Mouse (Mus musculus) hindbrain, embryonic 13.5 days (tissue): ENCODE data around the gene Dennd6b. TPM values are rescaled to one million over a fixed set of nuclear protein-coding genes. Genes with fewer than 3 reads are reported as not detected.

Experiments used
- ATAC-seq: fragments of 200-750 bp; cut with Nextera tagmentation; 2 replicates; pipeline ENCODE4 v1.8.0; 2017; ENCODE audit warnings: moderate TSS enrichment; ENCODE audit not compliant: low FRiP score
- H3K27ac ChIP-seq: fragments of 300-500 bp; sonication (generic); 2 replicates; pipeline ENCODE4 v1.5.1; 2015; ENCODE audit warnings: inconsistent platforms, mild to moderate bottlenecking, moderate library complexity
- H3K27me3 ChIP-seq: fragments of 300-500 bp; sonication (generic); 2 replicates; pipeline ENCODE4 v1.6.1; 2015; ENCODE audit warnings: mild to moderate bottlenecking, inconsistent platforms
- H3K36me3 ChIP-seq: fragments of 300-500 bp; sonication (generic); 2 replicates; pipeline ENCODE4 v1.6.1; 2015; ENCODE audit warnings: mild to moderate bottlenecking, inconsistent platforms
- H3K4me1 ChIP-seq: fragments of 300-500 bp; sonication (generic); replicated peaks from 2 replicates; pipeline ENCODE4 v1.6.1; 2015; ENCODE audit warnings: inconsistent platforms
- H3K4me2 ChIP-seq: fragments of 300-500 bp; sonication (generic); 2 replicates; pipeline ENCODE4 v1.6.1; 2015; ENCODE audit warnings: inconsistent platforms, mild to moderate bottlenecking, moderate library complexity
- H3K4me3 ChIP-seq: fragments of 300-500 bp; sonication (generic); 2 replicates; pipeline ENCODE4 v1.5.1; 2015; ENCODE audit warnings: mild to moderate bottlenecking, inconsistent platforms
- H3K9ac ChIP-seq: fragments of 300-500 bp; sonication (generic); 2 replicates; pipeline ENCODE4 v1.6.1; 2015; ENCODE audit warnings: mild to moderate bottlenecking, inconsistent platforms
- H3K9me3 ChIP-seq: fragments of 300-500 bp; sonication (generic); 2 replicates; pipeline ENCODE4 v1.6.1; 2016; ENCODE audit warnings: inconsistent platforms
- WGBS: fragments of 180-500 bp; shearing (Covaris S2); methylation state at CpG from one replicate; pipeline ENCODE4 v1.1.7; 2015; 5-methylcytosine and 5-hydroxymethylcytosine counted together
- polyA plus RNA-seq: library from polyadenylated mRNA; unstranded; fragments of >200 nt; fragmentation: Nextera tagmentation; extraction: Ambion mirVana; gene quantifications from 2 replicates; pipeline ENCODE4 v1.2.1, GENCODE M21; 2015

The Dennd6b gene
- polyA plus RNA-seq, 1 experiment from 2014 or later: 75.1 TPM

DNA sequence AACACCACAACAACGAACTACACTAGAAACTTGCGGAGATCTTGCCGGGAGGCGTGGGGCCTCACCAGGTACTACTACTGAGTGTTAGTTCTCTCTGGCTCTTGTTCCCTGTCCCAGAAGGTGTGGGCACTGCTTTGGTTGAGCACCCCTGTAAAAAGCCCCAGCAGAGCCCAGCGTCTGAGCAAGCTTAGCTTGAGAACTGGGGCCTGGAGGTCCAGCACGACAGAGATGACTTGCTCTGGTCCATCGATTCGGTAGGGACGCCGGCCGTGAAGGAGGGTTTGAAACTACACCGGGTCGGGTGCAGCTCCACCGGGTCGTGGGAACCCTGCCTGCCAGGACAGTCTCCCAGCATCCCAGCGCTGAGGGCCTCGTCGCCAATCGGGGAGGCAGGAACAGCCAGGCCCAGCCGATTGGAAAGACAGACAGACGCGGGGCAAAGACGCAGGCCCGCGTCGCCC lies 16.2 kb downstream of the Dennd6b start:
- Histone ChIP-seq H3K4me1 (peaks cover 85% of the 10 kb centered on the region), H3K27me3 (no peaks in the 10 kb centered on the region)
- WGBS: 0% methylated on average over 18 of the region's 26 CpGs

GRCm38 (mm10) chr15:89179630-89179964 lies 16.7 kb downstream of the Dennd6b start:
- ATAC-seq: no peak

More for the DNA sequence above, 16.2 kb downstream of the Dennd6b start:
- Histone ChIP-seq H3K9ac (peak overlapping the region; percentile 97), H3K36me3 (peaks cover 8% of the 10 kb centered on the region), H3K27ac (peak overlapping the region; percentile 96), H3K4me2 (peak overlapping the region; percentile 97), H3K4me3 (peak overlapping the region; percentile 86), H3K9me3 (no peaks in the 10 kb centered on the region)
- no peak; the same call in 1 of the 2 replicates for ATAC-seq

GRCm38 (mm10) chr15:89178954-89179629 lies 17.2 kb downstream of the Dennd6b start:
- peaks cover 87% of the 10 kb centered on the region for H3K4me1 ChIP-seq
- H3K9ac ChIP-seq: peak overlapping the region; percentile 97
- peak overlapping the region; percentile 86 for H3K4me3 ChIP-seq
- H3K27ac ChIP-seq: peak overlapping the region; percentile 96
- ATAC-seq: no peak
- no peaks in the 10 kb centered on the region for H3K9me3 ChIP-seq
- peak overlapping the region; percentile 97 for H3K4me2 ChIP-seq
- WGBS: 3% methylated on average over 16 of the region's 16 CpGs
- 0 out of 2 replicates have a peak, but pooled peaks cover 3% of the 10 kb centered on the region for H3K27me3 ChIP-seq
- H3K36me3 ChIP-seq: no peaks in the 10 kb centered on the region

More at GRCm38 (mm10) chr15:89179630-89179964, 16.7 kb downstream of the Dennd6b start:
- H3K36me3 ChIP-seq: peaks cover 3% of the 10 kb centered on the region
- H3K4me2 ChIP-seq: peak overlapping the region; percentile 97
- H3K4me1 ChIP-seq: peaks cover 87% of the 10 kb centered on the region
- 0 out of 2 replicates have a peak, but pooled peaks cover 3% of the 10 kb centered on the region for H3K27me3 ChIP-seq
- WGBS: 2% methylated on average over 6 of the region's 6 CpGs
- peak overlapping the region; percentile 97 for H3K9ac ChIP-seq
- peak overlapping the region; percentile 86 for H3K4me3 ChIP-seq
- H3K9me3 ChIP-seq: no peaks in the 10 kb centered on the region
- peak overlapping the region; percentile 96 for H3K27ac ChIP-seq

DNA sequence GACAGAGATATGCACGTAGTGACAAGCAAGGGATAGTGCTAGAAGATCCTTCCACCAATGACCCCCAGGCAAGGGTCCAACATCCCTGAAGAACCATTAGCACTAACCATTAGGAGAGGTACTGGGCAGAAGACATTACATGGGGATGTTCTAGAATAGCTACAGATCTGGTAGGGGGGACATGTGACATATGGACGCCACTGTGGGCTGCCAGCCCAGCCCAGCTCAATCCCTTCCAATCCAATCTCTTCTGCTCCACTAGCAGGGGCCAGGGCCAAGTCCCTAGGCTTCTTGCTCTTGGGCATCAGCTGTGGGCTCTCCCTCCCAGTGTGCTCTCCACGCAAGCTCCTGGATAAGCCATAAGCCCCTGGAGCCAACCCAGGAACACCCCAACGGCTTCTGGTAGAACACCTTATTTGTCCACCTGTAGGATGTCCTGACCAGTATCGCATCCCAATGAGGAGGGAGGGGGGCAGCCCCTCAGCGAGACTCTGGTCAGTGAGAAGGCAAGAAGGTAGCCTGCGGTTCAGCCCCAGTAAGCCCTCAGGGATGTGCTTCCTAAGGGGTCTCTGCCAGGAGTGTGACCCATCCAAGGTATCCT lies 17.9 kb downstream of the Dennd6b start:
- no peaks in the 10 kb centered on the region for H3K36me3 ChIP-seq
- 0 out of 2 replicates have a peak, but pooled peaks cover 3% of the 10 kb centered on the region for H3K27me3 ChIP-seq
- peak overlapping the region; percentile 97 for H3K4me2 ChIP-seq
- peak overlapping the region; percentile 97 for H3K9ac ChIP-seq
- H3K9me3 ChIP-seq: no peaks in the 10 kb centered on the region
- H3K27ac ChIP-seq: peak overlapping the region; percentile 96
- peak overlapping the region; percentile 86 for H3K4me3 ChIP-seq
- WGBS: 76% methylated on average over 7 of the region's 7 CpGs
- ATAC-seq: no peak
- peaks cover 88% of the 10 kb centered on the region for H3K4me1 ChIP-seq

DNA sequence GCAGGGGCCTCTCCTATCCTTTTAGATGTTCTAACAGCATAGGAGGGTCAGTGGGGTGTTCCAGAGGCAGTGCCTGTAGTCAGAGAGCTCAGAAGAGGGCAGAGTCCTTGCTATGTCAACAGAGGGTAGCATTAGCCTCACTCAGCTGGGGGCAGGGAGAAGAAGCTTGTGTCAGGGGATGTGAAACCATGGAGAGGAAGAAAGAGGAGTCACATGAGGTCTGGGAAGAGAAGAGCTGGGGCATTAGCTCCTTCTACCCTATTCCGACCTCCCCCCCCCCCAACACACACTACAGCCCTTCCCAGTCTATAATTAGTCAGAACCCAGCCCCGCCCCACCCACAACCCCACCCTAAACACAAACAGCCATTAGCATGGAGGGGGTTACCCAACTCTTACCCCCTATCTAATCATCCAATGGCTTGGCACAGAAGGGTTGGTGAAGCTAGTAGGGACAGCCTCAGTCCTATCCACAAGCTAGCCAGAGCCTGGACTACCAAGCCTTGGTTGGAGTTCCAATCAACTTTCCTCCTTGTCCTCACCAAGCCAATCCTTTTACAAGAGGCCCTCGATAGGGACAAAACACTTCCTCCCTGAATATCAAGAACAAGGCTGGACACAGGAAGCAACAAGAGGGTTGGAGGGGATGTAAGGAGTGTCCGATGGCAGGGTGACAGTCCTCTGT lies 18.6 kb downstream of the Dennd6b start:
- no peak for ATAC-seq
- Histone ChIP-seq H3K9me3 (no peaks in the 10 kb centered on the region), H3K4me1 (peaks cover 89% of the 10 kb centered on the region), H3K27ac (peak overlapping the region; percentile 66), H3K36me3 (no peaks in the 10 kb centered on the region), H3K27me3 (0 out of 2 replicates have a peak, but pooled peaks cover 3% of the 10 kb centered on the region), H3K4me3 (peak overlapping the region; percentile 86; the same call in 1 of the 2 replicates), H3K9ac (peak overlapping the region; percentile 61), H3K4me2 (peak overlapping the region; percentile 97)
- WGBS: 78% methylated on average over 4 of the region's 4 CpGs

DNA sequence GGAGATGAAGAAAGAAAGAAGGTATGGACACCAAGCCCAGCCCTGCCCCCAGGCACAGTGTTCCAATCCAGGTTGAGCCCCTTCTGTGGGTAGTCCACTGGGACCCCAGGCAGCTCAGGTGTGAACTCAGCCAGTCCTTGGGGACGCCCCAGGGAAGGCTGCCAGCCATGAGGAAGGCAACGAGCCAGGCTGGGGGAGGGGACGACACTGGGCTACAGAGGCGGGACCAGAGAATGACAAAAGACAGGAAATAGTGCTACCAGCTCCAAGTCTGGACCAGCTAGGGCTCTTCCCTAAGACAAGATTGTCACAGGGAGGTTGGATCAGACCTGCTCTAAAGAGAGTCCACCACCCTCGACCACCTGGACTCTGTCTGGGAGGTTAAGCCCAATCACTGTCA lies 19.2 kb downstream of the Dennd6b start:
- Histone ChIP-seq H3K27me3 (0 out of 2 replicates have a peak, but pooled peaks cover 3% of the 10 kb centered on the region), H3K9me3 (no peaks in the 10 kb centered on the region), H3K9ac (peak overlapping the region; percentile 61), H3K27ac (peak overlapping the region; percentile 66), H3K4me2 (peak overlapping the region; percentile 97), H3K4me3 (peak overlapping the region; percentile 11), H3K36me3 (no peaks in the 10 kb centered on the region), H3K4me1 (peaks cover 89% of the 10 kb centered on the region)
- 13% methylated on average over 5 of the region's 5 CpGs for WGBS
- no peak for ATAC-seq

GRCm38 (mm10) chr15:89175411-89176155 lies 20.7 kb downstream of the Dennd6b start:
- 83% methylated on average over 13 of the region's 13 CpGs for WGBS
- 0 out of 2 replicates have a peak, but pooled peaks cover 3% of the 10 kb centered on the region for H3K27me3 ChIP-seq
- H3K4me1 ChIP-seq: peaks cover 88% of the 10 kb centered on the region
- no peak for ATAC-seq
- 0 out of 2 replicates have a peak overlapping the region, but pooled peaks have one; percentile 99 for H3K4me2 ChIP-seq
- no peak overlapping the region for H3K4me3 ChIP-seq
- no peaks in the 10 kb centered on the region for H3K36me3 ChIP-seq
- peak overlapping the region; percentile 55 for H3K9ac ChIP-seq
- no peaks in the 10 kb centered on the region for H3K9me3 ChIP-seq
- H3K27ac ChIP-seq: no peak overlapping the region

GRCm38 (mm10) chr15:89174889-89175339 lies 21.4 kb downstream of the Dennd6b start:
- Histone ChIP-seq H3K4me2 (peak overlapping the region; percentile 99), H3K9ac (peak overlapping the region; percentile 80; the same call in 1 of the 2 replicates)
- WGBS: 54% methylated on average over 11 of the region's 11 CpGs

DNA sequence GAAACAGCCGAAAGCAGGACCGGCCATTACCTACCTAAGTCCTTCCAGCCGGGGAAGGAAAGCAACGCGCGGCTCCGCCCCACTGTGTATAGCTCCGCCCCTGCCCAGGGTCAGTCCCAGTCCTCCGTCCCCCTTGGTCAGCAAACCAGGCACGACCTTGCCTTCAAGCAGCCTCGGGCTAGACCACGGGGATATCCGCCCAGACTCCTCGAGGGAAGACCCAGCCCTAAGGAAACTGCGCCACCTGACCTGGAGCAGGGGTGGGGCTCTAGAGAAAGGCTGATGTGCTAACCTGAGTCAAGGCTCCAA lies 22.4 kb downstream of the Dennd6b start:
- peak overlapping the region; percentile 83 for H3K27ac ChIP-seq
- peaks cover 95% of the 10 kb centered on the region for H3K4me1 ChIP-seq
- WGBS: under 1% methylated on average over 15 of the region's 15 CpGs
- H3K36me3 ChIP-seq: peaks cover 12% of the 10 kb centered on the region
- no peaks in the 10 kb centered on the region for H3K9me3 ChIP-seq
- H3K4me2 ChIP-seq: peak overlapping the region; percentile 99
- 0 out of 2 replicates have a peak, but pooled peaks cover 3% of the 10 kb centered on the region for H3K27me3 ChIP-seq
- ATAC-seq: 0 out of 2 replicates have a peak, but pooled peaks have one; percentile 47
- H3K9ac ChIP-seq: peak overlapping the region; percentile 80
- peak overlapping the region; percentile 57 for H3K4me3 ChIP-seq

More at GRCm38 (mm10) chr15:89174889-89175339, 21.4 kb downstream of the Dennd6b start:
- Histone ChIP-seq H3K36me3 (peaks cover 6% of the 10 kb centered on the region), H3K9me3 (no peaks in the 10 kb centered on the region), H3K4me1 (peaks cover 94% of the 10 kb centered on the region), H3K27me3 (0 out of 2 replicates have a peak, but pooled peaks cover 3% of the 10 kb centered on the region), H3K27ac (no peak overlapping the region), H3K4me3 (no peak overlapping the region)
- no peak for ATAC-seq

- peak; percentile 36 for ATAC-seq
- Histone ChIP-seq H3K9me3 (no peaks in the 10 kb centered on the region), H3K27ac (peak overlapping the region; percentile 83), H3K4me2 (peak overlapping the region; percentile 99), H3K36me3 (peaks cover 18% of the 10 kb centered on the region), H3K4me3 (peak overlapping the region; percentile 57), H3K4me1 (peaks cover 90% of the 10 kb centered on the region), H3K9ac (peak overlapping the region; percentile 80), H3K27me3 (0 out of 2 replicates have a peak, but pooled peaks cover 3% of the 10 kb centered on the region)
- 0% methylated on average over 64 of the region's 65 CpGs for WGBS
Observed at GRCm38 (mm10) chr15:89173024-89173905, 23.0 kb downstream of the Dennd6b start.
